Mouse (Mus musculus): Measurements from ENCODE around the gene Gm10840. TPM values are rescaled to one million over a fixed set of nuclear protein-coding genes. Genes with fewer than 3 reads are reported as not detected.

The Gm10840 gene
- polyA plus RNA-seq, 1 experiment = not detected

DNA sequence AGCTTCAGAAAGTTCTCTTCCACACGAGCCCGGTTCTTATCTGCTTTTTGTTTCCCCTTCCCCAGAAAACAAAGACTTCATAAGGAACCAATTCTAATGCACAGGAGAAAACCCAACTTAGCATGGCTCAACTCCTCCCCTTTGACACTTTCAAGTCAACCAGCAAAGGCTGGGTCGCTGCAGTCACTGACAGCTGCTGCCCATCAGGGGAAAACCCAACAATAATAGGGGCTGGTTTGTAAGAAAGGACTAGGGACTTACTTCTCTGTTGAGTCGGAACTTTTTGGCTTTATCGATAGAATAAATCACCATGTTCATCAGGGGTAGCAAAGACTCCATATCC, 41.4 kb downstream of the Gm10840 start, which contains the start of gene Strada:
Gene Strada (minus strand): TSS at position 46 of the 343 bp plus-strand sequence.
- Histone ChIP-seq H3K27ac (ENCODE audit: insufficient read depth, low read length) (peak within 1 kb of the TSS; percentile 66), H3K36me3 (ENCODE audit: control insufficient read depth, insufficient read depth, low read length) (peaks cover 19% of the 10 kb centered on the region)

More for the DNA sequence above, 41.4 kb downstream of the Gm10840 start, which contains the start of gene Strada:
- Histone ChIP-seq H3K4me1 (ENCODE audit: control insufficient read depth, insufficient read depth, insufficient read length) (peaks cover 13% of the 10 kb centered on the region), H3K27me3 (ENCODE audit: control insufficient read depth, insufficient read depth, low read length) (no peaks in the 10 kb centered on the region), H3K4me3 (ENCODE audit: extremely low read depth, insufficient read depth, insufficient read length) (peak within 1 kb of the TSS; percentile 25; the same call in 1 of the 2 replicates)
- peak in 1 of 2 experiments; percentile 23 for DNase-seq (ENCODE audit: low read depth in 1 of 2, low spot score in 2 of 2)
- TF ChIP-seq POLR2A (IDR thresholded peaks at IDR 0.05; ENCODE audit: low read depth, low read length) (no peak), CTCF (IDR thresholded peaks at IDR 0.05; ENCODE audit: extremely low read depth, insufficient read depth, insufficient read length, insufficient replicate concordance) (no peak)
- WGBS = 15% methylated on average over 5 of the region's 5 CpGs

Other genes with a start within 250 kb of the Gm10840 start
- gene Cyb561, start 207.5 kb upstream of the Gm10840 start, polyA plus RNA-seq (2012; rRNA removed) = 1.9 and 2.8 TPM in 2 replicates
- 14.6 and 32.5 TPM in 2 replicates for gene Ace, start 192.9 kb upstream of the Gm10840 start, polyA plus RNA-seq (2012; rRNA removed)
- gene Ace3, start 166.2 kb upstream of the Gm10840 start, polyA plus RNA-seq (2012; rRNA removed) = not detected in 2 replicates
- gene Kcnh6, start 152.7 kb upstream of the Gm10840 start, polyA plus RNA-seq (2012; rRNA removed) = 0.35 and 0.56 TPM in 2 replicates
- gene Dcaf7, start 124.0 kb upstream of the Gm10840 start, polyA plus RNA-seq (2012; rRNA removed) = 35.8 and 44.0 TPM in 2 replicates
- gene Taco1, start 94.8 kb upstream of the Gm10840 start, polyA plus RNA-seq (2012; rRNA removed) = 6.1 and 7.6 TPM in 2 replicates
- gene Map3k3, start 76.2 kb upstream of the Gm10840 start, polyA plus RNA-seq (2012; rRNA removed) = 34.1 and 37.1 TPM in 2 replicates
- 305 and 309 TPM in 2 replicates for gene Limd2, start within 50 bp of the Gm10840 start, polyA plus RNA-seq (2012; rRNA removed)
- gene Strada, start 41.3 kb downstream of the Gm10840 start, polyA plus RNA-seq (2012; rRNA removed) = 32.6 and 36.7 TPM in 2 replicates
- 7.0 and 7.3 TPM in 2 replicates for gene Ccdc47, start 55.5 kb downstream of the Gm10840 start, polyA plus RNA-seq (2012; rRNA removed)
- gene Ddx42, start 56.1 kb downstream of the Gm10840 start, polyA plus RNA-seq (2012; rRNA removed) = 7.1 and 7.4 TPM in 2 replicates
- 12.2 and 14.4 TPM in 2 replicates for gene Ftsj3, start 95.2 kb downstream of the Gm10840 start, polyA plus RNA-seq (2012; rRNA removed)
- 18.6 and 18.9 TPM in 2 replicates for gene Psmc5, start 95.3 kb downstream of the Gm10840 start, polyA plus RNA-seq (2012; rRNA removed)
- 120 and 146 TPM in 2 replicates for gene Smarcd2, start 112.1 kb downstream of the Gm10840 start, polyA plus RNA-seq (2012; rRNA removed)
- 0.11 and 0.14 TPM in 2 replicates for gene Tcam1, start 115.8 kb downstream of the Gm10840 start, polyA plus RNA-seq (2012; rRNA removed)
- gene Gh, start 141.0 kb downstream of the Gm10840 start, polyA plus RNA-seq (2012; rRNA removed) = 4.7 and 5.4 TPM in 2 replicates
- gene Cd79b, start 153.9 kb downstream of the Gm10840 start, polyA plus RNA-seq (2012; rRNA removed) = 556 and 588 TPM in 2 replicates
- 6.1 and 6.5 TPM in 2 replicates for gene Scn4a, start 192.4 kb downstream of the Gm10840 start, polyA plus RNA-seq (2012; rRNA removed)
- gene Prr29, start 204.6 kb downstream of the Gm10840 start, polyA plus RNA-seq (2012; rRNA removed) = 0.55 and 0.82 TPM in 2 replicates
- gene Icam2, start 227.2 kb downstream of the Gm10840 start, polyA plus RNA-seq (2012; rRNA removed) = 82.6 and 93.8 TPM in 2 replicates

Measured in spleen, adult 2 months (tissue).